Mouse (Mus musculus): ENCODE measurements around the gene Sp100.

- no peak for TF ChIP-seq POLR2A (IDR thresholded peaks at IDR 0.05; ENCODE audit: low read depth, low read length)
- no peak for TF ChIP-seq CTCF (IDR thresholded peaks at IDR 0.05; ENCODE audit: extremely low read depth, insufficient read depth, insufficient read length, insufficient replicate concordance)
Measured at GRCm38 (mm10) chr1:85749829-85750228, 100.0 kb downstream of the Sp100 start.

Measured in spleen, adult 2 months (tissue).